Mouse (Mus musculus) forebrain, postnatal 0 days (tissue): ENCODE data around the gene Ndufaf2. TPM values are rescaled to one million over a fixed set of nuclear protein-coding genes. Genes with fewer than 3 reads are reported as not detected.

Source experiments
- ATAC-seq: fragments of 200-750 bp; cut with Nextera tagmentation; 2 replicates; pipeline ENCODE4 v1.8.0; 2017; ENCODE audit warnings: mild to moderate bottlenecking, moderate library complexity
- DNase-seq: peaks from one replicate; pipeline ENCODE4 v3.0.0-alpha.2; 2015
- H3K27ac ChIP-seq: fragments of 300-500 bp; sonication (generic); 2 replicates; pipeline ENCODE4 v1.5.1; 2014; ENCODE audit warnings: low read depth, mild to moderate bottlenecking, antibody characterized with exemption, low read length, moderate library complexity, mixed read lengths
- H3K27me3 ChIP-seq: fragments of 300-500 bp; sonication (generic); 2 replicates; pipeline ENCODE4 v1.6.1; 2014; ENCODE audit warnings: mild to moderate bottlenecking, low read length, mixed read lengths; ENCODE audit not compliant: insufficient read depth
- H3K36me3 ChIP-seq: fragments of 300-500 bp; sonication (generic); 2 replicates; pipeline ENCODE4 v1.6.1; 2014; ENCODE audit warnings: mild to moderate bottlenecking, moderate library complexity; ENCODE audit not compliant: insufficient read depth
- H3K4me1 ChIP-seq: fragments of 300-500 bp; sonication (generic); 2 replicates; pipeline ENCODE4 v1.6.1; 2014; ENCODE audit warnings: antibody characterized with exemption; ENCODE audit not compliant: insufficient read depth
- H3K4me2 ChIP-seq: fragments of 300-500 bp; sonication (generic); 2 replicates; pipeline ENCODE4 v1.6.1; 2014; ENCODE audit warnings: low read depth, mild to moderate bottlenecking, moderate library complexity
- H3K4me3 ChIP-seq: fragments of 300-500 bp; sonication (generic); 2 replicates; pipeline ENCODE4 v1.5.1; 2014; ENCODE audit warnings: low read depth, low read length, mixed read lengths
- H3K9ac ChIP-seq: fragments of 300-500 bp; sonication (generic); 2 replicates; pipeline ENCODE4 v1.6.1; 2014; ENCODE audit warnings: mild to moderate bottlenecking
- H3K9me3 ChIP-seq: fragments of 300-500 bp; sonication (generic); 2 replicates; pipeline ENCODE4 v1.6.1; 2016; ENCODE audit warnings: low read length
- CTCF ChIP-seq: sonication (generic); IDR thresholded peaks from 2 replicates; pipeline ENCODE4 v1.5.1; 2016; ENCODE audit warnings: antibody characterized with exemption, control low read depth, low read depth
- WGBS: fragments of 180-500 bp; shearing (Covaris S2); extraction: QIAGEN DNeasy Blood & Tissue Kit; methylation state at CpG from one replicate; pipeline ENCODE4 v1.1.7; 2014; 5-methylcytosine and 5-hydroxymethylcytosine counted together
- polyA plus RNA-seq: library from polyadenylated mRNA; unstranded; fragments of >200 nt; fragmentation: Nextera tagmentation; extraction: Ambion mirVana; gene quantifications from 2 replicates; pipeline ENCODE4 v1.2.1, GENCODE M21; 2015
- total RNA-seq: library from RNA; depleted of rRNA; stranded (reverse); fragments of >200 nt; gene quantifications from 2 replicates; pipeline ENCODE4 v1.2.3, GENCODE M21; 2014

Ndufaf2 gene
- total and polyA plus RNA-seq, 2 experiments from 2014 or later, result 22.1 to 84.1 TPM

DNA sequence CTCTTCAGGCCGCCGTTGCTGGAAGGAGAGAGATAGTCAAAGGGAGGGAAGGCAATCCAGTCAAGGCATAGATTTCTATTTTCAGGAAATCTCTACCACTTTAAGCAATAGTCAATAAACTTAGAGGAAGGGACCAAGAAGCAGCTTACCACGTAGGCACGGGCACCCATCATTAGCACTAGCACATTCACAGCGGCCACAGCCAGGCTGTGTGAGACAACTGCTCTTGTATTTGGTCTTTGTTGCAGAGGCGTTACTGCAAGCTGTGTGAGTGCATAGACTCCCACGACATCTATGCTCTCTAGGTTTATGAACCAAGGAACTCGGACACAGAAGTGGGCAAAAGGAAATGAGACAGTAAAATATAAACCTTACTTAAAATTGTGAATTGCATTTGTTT is 14.3 kb downstream of the Ndufaf2 start:
- Histone ChIP-seq H3K27me3 (no peaks in the 10 kb centered on the region), H3K4me2 (no peak overlapping the region), H3K36me3 (no peaks in the 10 kb centered on the region), H3K4me1 (no peaks in the 10 kb centered on the region), H3K27ac (no peak overlapping the region), H3K9ac (no peak overlapping the region), H3K9me3 (no peaks in the 10 kb centered on the region), H3K4me3 (no peak overlapping the region)
- no peak for TF ChIP-seq CTCF
- WGBS, result 90% methylated on average over 8 of the region's 8 CpGs
- DNase-seq (no peak), ATAC-seq (no peak)

GRCm38 (mm10) chr13:108138403-108138977 is 19.9 kb downstream of the Ndufaf2 start:
- TF ChIP-seq CTCF, result no peak
- Histone ChIP-seq H3K4me2 (no peak overlapping the region), H3K27ac (peak overlapping the region; percentile 2; the same call in 1 of the 2 replicates), H3K4me1 (no peaks in the 10 kb centered on the region), H3K9ac (no peak overlapping the region), H3K27me3 (no peaks in the 10 kb centered on the region), H3K4me3 (no peak overlapping the region), H3K9me3 (no peaks in the 10 kb centered on the region), H3K36me3 (no peaks in the 10 kb centered on the region)
- ATAC-seq (peak; percentile 59; the same call in 1 of the 2 replicates), DNase-seq (peak; percentile 41)
- 60% methylated on average over 5 of the region's 5 CpGs for WGBS

DNA sequence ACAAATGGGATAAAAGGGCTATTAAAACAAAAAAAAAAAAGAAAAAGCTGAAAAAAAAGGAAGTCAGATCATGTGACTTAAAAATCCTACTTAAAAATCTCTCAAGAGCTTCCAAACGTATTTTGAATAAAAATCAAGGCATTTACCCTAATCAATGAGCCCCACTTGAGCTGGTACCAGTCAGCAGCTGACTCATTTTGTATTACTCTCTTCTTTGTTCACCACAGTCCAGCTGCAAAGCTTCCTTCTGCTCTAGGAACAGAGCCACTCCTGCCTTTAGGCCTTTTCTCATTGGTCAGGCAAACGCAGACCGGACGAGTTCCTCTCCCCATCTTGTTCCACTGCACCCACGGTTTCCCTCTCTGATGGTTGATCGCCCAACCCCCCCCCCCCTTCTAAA is 22.8 kb downstream of the Ndufaf2 start:
- H3K4me1 ChIP-seq, result no peaks in the 10 kb centered on the region
- no peak for TF ChIP-seq CTCF
- no peaks in the 10 kb centered on the region for H3K36me3 ChIP-seq
- no peak overlapping the region for H3K9ac ChIP-seq
- no peak overlapping the region for H3K4me2 ChIP-seq
- WGBS, result 65% methylated on average over 6 of the region's 6 CpGs
- H3K4me3 ChIP-seq, result no peak overlapping the region
- no peak overlapping the region for H3K27ac ChIP-seq
- H3K9me3 ChIP-seq, result no peaks in the 10 kb centered on the region
- ATAC-seq (no peak), DNase-seq (no peak)
- H3K27me3 ChIP-seq, result no peaks in the 10 kb centered on the region

GRCm38 (mm10) chr13:108132031-108132819 is 26.2 kb downstream of the Ndufaf2 start:
- H3K4me1 ChIP-seq, result no peaks in the 10 kb centered on the region
- TF ChIP-seq CTCF, result no peak
- H3K36me3 ChIP-seq, result no peaks in the 10 kb centered on the region
- no peak overlapping the region for H3K4me3 ChIP-seq
- WGBS, result 62% methylated on average over 6 of the region's 6 CpGs
- H3K27me3 ChIP-seq, result no peaks in the 10 kb centered on the region
- H3K4me2 ChIP-seq, result no peak overlapping the region
- no peak overlapping the region for H3K9ac ChIP-seq
- ATAC-seq, result no peak
- no peaks in the 10 kb centered on the region for H3K9me3 ChIP-seq
- no peak overlapping the region for H3K27ac ChIP-seq
- DNase-seq, result no peak

DNA sequence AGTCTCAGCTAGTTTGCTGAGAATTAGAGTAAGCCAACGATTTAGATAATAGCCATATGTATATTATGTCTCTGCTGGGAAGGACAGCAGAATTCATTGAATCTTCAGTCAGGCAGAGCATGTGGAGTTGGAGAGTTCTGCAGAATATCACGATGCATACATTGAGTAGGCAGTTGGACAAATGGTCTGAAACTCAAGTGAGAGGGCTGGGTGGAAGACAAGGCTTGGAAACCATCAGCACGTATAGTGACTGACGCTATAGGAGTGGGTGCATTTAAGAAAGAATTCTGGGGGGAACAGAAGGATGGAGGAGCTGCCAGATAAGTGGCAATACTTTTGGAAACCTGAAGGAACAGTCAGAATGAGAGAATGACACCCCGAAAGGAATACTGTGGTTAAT is 27.7 kb downstream of the Ndufaf2 start:
- no peaks in the 10 kb centered on the region for H3K4me1 ChIP-seq
- no peak for TF ChIP-seq CTCF
- H3K4me3 ChIP-seq, result no peak overlapping the region
- no peak for ATAC-seq
- H3K36me3 ChIP-seq, result no peaks in the 10 kb centered on the region
- H3K27me3 ChIP-seq, result no peaks in the 10 kb centered on the region
- H3K9me3 ChIP-seq, result no peaks in the 10 kb centered on the region
- DNase-seq, result no peak
- WGBS, result 72% methylated on average over 5 of the region's 5 CpGs
- H3K27ac ChIP-seq, result no peak overlapping the region
- H3K9ac ChIP-seq, result no peak overlapping the region
- no peak overlapping the region for H3K4me2 ChIP-seq

DNA sequence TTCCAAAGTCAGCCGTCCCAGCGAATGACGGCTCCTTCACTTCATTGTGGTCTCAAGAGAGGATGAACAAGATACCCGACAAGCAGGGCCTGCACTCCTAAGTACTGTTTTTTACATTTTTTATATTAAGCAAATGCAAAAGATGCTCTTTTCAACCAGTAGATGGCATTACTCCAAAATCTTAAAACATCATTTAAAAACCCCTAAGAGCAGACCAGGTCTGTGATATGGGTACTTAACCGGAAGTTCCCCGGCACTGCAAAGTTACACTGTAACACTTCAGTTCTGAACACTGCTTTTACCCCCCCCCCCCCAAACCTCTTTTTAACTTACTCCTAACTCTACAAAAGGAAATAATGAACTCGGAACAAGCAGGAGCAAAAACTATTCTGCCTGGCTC is 29.4 kb downstream of the Ndufaf2 start:
- no peak overlapping the region for H3K9ac ChIP-seq
- no peak overlapping the region for H3K4me3 ChIP-seq
- H3K36me3 ChIP-seq, result no peaks in the 10 kb centered on the region
- DNase-seq (no peak), ATAC-seq (no peak)
- H3K4me2 ChIP-seq, result no peak overlapping the region
- H3K27ac ChIP-seq, result no peak overlapping the region
- H3K27me3 ChIP-seq, result no peaks in the 10 kb centered on the region
- H3K9me3 ChIP-seq, result no peaks in the 10 kb centered on the region
- WGBS, result 38% methylated on average over 7 of the region's 7 CpGs
- no peaks in the 10 kb centered on the region for H3K4me1 ChIP-seq
- TF ChIP-seq CTCF, result peak; percentile 17

DNA sequence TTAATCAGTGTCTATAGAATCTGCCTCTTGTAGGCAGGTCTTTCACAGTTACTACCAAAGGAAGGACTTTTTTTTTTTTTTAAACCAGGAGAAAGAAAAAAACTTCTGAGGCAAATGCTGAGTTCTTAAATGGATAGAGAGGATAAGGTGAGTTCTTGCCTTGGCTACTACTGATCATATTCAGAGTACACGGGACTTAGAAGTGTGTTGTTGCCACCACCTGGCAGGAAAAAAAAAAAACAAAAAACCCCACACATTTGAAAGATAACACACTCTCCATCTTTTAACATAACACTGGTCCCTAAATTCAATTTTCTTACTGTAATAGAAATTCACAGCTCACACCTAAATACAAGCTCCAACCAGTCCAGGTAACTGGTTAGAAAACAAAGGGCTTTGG is 30.5 kb downstream of the Ndufaf2 start:
- DNase-seq (no peak), ATAC-seq (no peak)
- 33% methylated on average over 1 of the region's 1 CpGs for WGBS
- no peak overlapping the region for H3K4me3 ChIP-seq
- no peak for TF ChIP-seq CTCF
- no peaks in the 10 kb centered on the region for H3K27me3 ChIP-seq
- no peak overlapping the region for H3K27ac ChIP-seq
- H3K4me2 ChIP-seq, result no peak overlapping the region
- no peaks in the 10 kb centered on the region for H3K36me3 ChIP-seq
- H3K9me3 ChIP-seq, result no peaks in the 10 kb centered on the region
- H3K4me1 ChIP-seq, result 0 out of 2 replicates have a peak, but pooled peaks cover 1% of the 10 kb centered on the region
- no peak overlapping the region for H3K9ac ChIP-seq
